Mouse (Mus musculus) thymus, adult 2 months (tissue): ENCODE results near the gene Bcam. TPM values are rescaled to one million over a fixed set of nuclear protein-coding genes. Genes with fewer than 3 reads are reported as not detected.

Experiments
- DNase-seq: peaks from one replicate; pipeline ENCODE4 v3.0.0; 2021
- H3K27ac ChIP-seq: fragments of 200-500 bp; 2 replicates; pipeline ENCODE4 v1.5.1; 2012; ENCODE audit warnings: low read length, control low read depth; ENCODE audit not compliant: control insufficient read depth, insufficient read depth
- H3K27me3 ChIP-seq: fragments of 200-500 bp; 2 replicates; pipeline ENCODE4 v1.6.1; 2012; ENCODE audit warnings: mild to moderate bottlenecking, low read length, moderate library complexity, mixed read lengths; ENCODE audit not compliant: control insufficient read depth, insufficient read depth
- H3K36me3 ChIP-seq: fragments of 200-500 bp; 2 replicates; pipeline ENCODE4 v1.6.1; 2012; ENCODE audit warnings: mild to moderate bottlenecking, low read length, moderate library complexity; ENCODE audit not compliant: control insufficient read depth, insufficient read depth
- H3K4me1 ChIP-seq: fragments of 200-500 bp; replicated peaks from 2 replicates; pipeline ENCODE4 v1.6.1; 2012; ENCODE audit warnings: low read length; ENCODE audit not compliant: control insufficient read depth, insufficient read depth
- H3K4me3 ChIP-seq: fragments of 200-500 bp; 2 replicates; pipeline ENCODE4 v1.5.1; 2012; ENCODE audit warnings: mild to moderate bottlenecking, low read length, control low read depth, moderate library complexity; ENCODE audit not compliant: control insufficient read depth, insufficient read depth
- CTCF ChIP-seq: fragments of 200-500 bp; IDR thresholded peaks from 2 replicates; pipeline ENCODE4 v1.5.1; 2012; ENCODE audit warnings: mild to moderate bottlenecking, control low read depth, low read length, moderate library complexity, borderline replicate concordance; ENCODE audit not compliant: control insufficient read depth, poor library complexity, insufficient read depth; ENCODE audit errors: extremely low read depth
- POLR2A ChIP-seq: fragments of 200-500 bp; IDR thresholded peaks from 2 replicates; pipeline ENCODE4 v1.6.1; 2012; ENCODE audit warnings: mild to moderate bottlenecking, low read length, control low read depth, moderate library complexity; ENCODE audit not compliant: control insufficient read depth, poor library complexity, insufficient read depth; ENCODE audit errors: extremely low read depth
- WGBS: fragments of 180-500 bp; shearing (Covaris S2); methylation state at CpG from one replicate; pipeline ENCODE4 v1.1.7; 2018; 5-methylcytosine and 5-hydroxymethylcytosine counted together
- polyA plus RNA-seq: library from polyadenylated mRNA; depleted of rRNA; stranded (reverse); fragments of >200 nt; gene quantifications from 2 replicates; pipeline ENCODE4 v1.2.3, GENCODE M21; 2012

The Bcam gene
- polyA plus RNA-seq, 1 experiment = 55.5 TPM

- H3K27me3 ChIP-seq = no peaks in the 10 kb centered on the region; the same call in 1 of the 2 replicates
- H3K27ac ChIP-seq = no peak overlapping the region
- 90% methylated on average over 2 of the region's 2 CpGs for WGBS
- H3K36me3 ChIP-seq = no peaks in the 10 kb centered on the region
- no peaks in the 10 kb centered on the region for H3K4me1 ChIP-seq
- H3K4me3 ChIP-seq = no peak overlapping the region
- TF ChIP-seq POLR2A (no peak), CTCF (no peak)
- no peak for DNase-seq
These were observed 15.8 kb downstream of the Bcam start for GRCm38 (mm10) chr7:19755008-19755407.

- Histone ChIP-seq H3K27ac (no peak overlapping the region), H3K4me1 (peaks cover 7% of the 10 kb centered on the region; the same call in 1 of the 2 replicates), H3K36me3 (no peaks in the 10 kb centered on the region), H3K27me3 (no peaks in the 10 kb centered on the region; the same call in 1 of the 2 replicates), H3K4me3 (no peak overlapping the region)
- no peak for DNase-seq
- TF ChIP-seq CTCF (no peak), POLR2A (no peak)
- WGBS = 76% methylated on average over 1 of the region's 1 CpGs
These were observed 16.8 kb downstream of the Bcam start for GRCm38 (mm10) chr7:19754065-19754464.

GRCm38 (mm10) chr7:19753587-19753986, 17.2 kb downstream of the Bcam start:
- DNase-seq = no peak
- H3K27ac ChIP-seq = no peak overlapping the region
- H3K4me1 ChIP-seq = peaks cover 11% of the 10 kb centered on the region
- TF ChIP-seq POLR2A = no peak
- 5% methylated on average over 7 of the region's 7 CpGs for WGBS
- no peaks in the 10 kb centered on the region; the same call in 1 of the 2 replicates for H3K27me3 ChIP-seq
- no peak overlapping the region for H3K4me3 ChIP-seq
- no peaks in the 10 kb centered on the region for H3K36me3 ChIP-seq

GRCm38 (mm10) chr7:19752652-19753051, 18.2 kb downstream of the Bcam start:
- WGBS = 90% methylated on average over 8 of the region's 8 CpGs
- no peak overlapping the region for H3K4me3 ChIP-seq
- H3K27me3 ChIP-seq = no peaks in the 10 kb centered on the region; the same call in 1 of the 2 replicates
- no peak for DNase-seq
- H3K4me1 ChIP-seq = peaks cover 11% of the 10 kb centered on the region
- H3K36me3 ChIP-seq = no peaks in the 10 kb centered on the region
- TF ChIP-seq CTCF = no peak
- no peak for TF ChIP-seq POLR2A
- no peak overlapping the region for H3K27ac ChIP-seq

- H3K4me1 ChIP-seq = peaks cover 11% of the 10 kb centered on the region
- H3K27me3 ChIP-seq = no peaks in the 10 kb centered on the region; the same call in 1 of the 2 replicates
- H3K27ac ChIP-seq = no peak overlapping the region
- no peak overlapping the region for H3K4me3 ChIP-seq
- 63% methylated on average over 4 of the region's 4 CpGs for WGBS
- TF ChIP-seq CTCF (no peak), POLR2A (no peak)
- DNase-seq = no peak
- H3K36me3 ChIP-seq = no peaks in the 10 kb centered on the region
These were observed 19.8 kb downstream of the Bcam start for GRCm38 (mm10) chr7:19751070-19751383.

GRCm38 (mm10) chr7:19750217-19751069, 20.4 kb downstream of the Bcam start, which contains the start of gene Nectin2:
Nectin2 (minus strand) TSS chr7:19750483.
- peaks cover 11% of the 10 kb centered on the region for H3K4me1 ChIP-seq
- peak within 1 kb of the TSS; percentile 3 for H3K4me3 ChIP-seq
- DNase-seq = peak; percentile 63
- no peaks in the 10 kb centered on the region; the same call in 1 of the 2 replicates for H3K27me3 ChIP-seq
- H3K36me3 ChIP-seq = no peaks in the 10 kb centered on the region
- 32% methylated on average over 19 of the region's 19 CpGs for WGBS
- no peak within 1 kb of the TSS for H3K27ac ChIP-seq
- TF ChIP-seq POLR2A = no peak
- TF ChIP-seq CTCF = peak; percentile 64; the same call in 1 of the 2 replicates
